Mouse (Mus musculus) Muller cell, postnatal 12 days (primary cell): Measurements from ENCODE around the gene Castor1.

Experiments used
- DNase-seq: peaks from one replicate; pipeline ENCODE4 v3.0.0-alpha.2; 2015; ENCODE audit errors: inconsistent ontology term

The Castor1 gene

GRCm38 (mm10) chr11:4235052-4235655 lies 17.1 kb downstream of the Castor1 start:
- DNase-seq, result no peak

- no peak for DNase-seq
These were observed 17.9 kb downstream of the Castor1 start, which contains the start of gene Osm for GRCm38 (mm10) chr11:4235665-4236545. Gene Osm, plus strand, starts transcription at chr11:4236420.

- DNase-seq, result no peak
These were observed 18.6 kb downstream of the Castor1 start for GRCm38 (mm10) chr11:4236546-4237067.

GRCm38 (mm10) chr11:4237389-4237912 lies 19.4 kb downstream of the Castor1 start:
- no peak for DNase-seq

GRCm38 (mm10) chr11:4238167-4238566 lies 20.1 kb downstream of the Castor1 start:
- DNase-seq, result no peak

- no peak for DNase-seq
These were observed 21.7 kb downstream of the Castor1 start for GRCm38 (mm10) chr11:4239691-4240090.

- no peak for DNase-seq
These were observed 22.1 kb downstream of the Castor1 start for GRCm38 (mm10) chr11:4240151-4240550.

GRCm38 (mm10) chr11:4241180-4241579 lies 23.2 kb downstream of the Castor1 start:
- no peak for DNase-seq

GRCm38 (mm10) chr11:4246126-4246525 lies 28.1 kb downstream of the Castor1 start:
- DNase-seq, result no peak

- no peak for DNase-seq
These were observed 28.6 kb downstream of the Castor1 start for GRCm38 (mm10) chr11:4246623-4247022.

GRCm38 (mm10) chr11:4247201-4247959 lies 29.4 kb downstream of the Castor1 start:
- no peak for DNase-seq

GRCm38 (mm10) chr11:4249151-4249550 lies 31.1 kb downstream of the Castor1 start:
- DNase-seq, result no peak

GRCm38 (mm10) chr11:4250290-4250689 lies 32.3 kb downstream of the Castor1 start:
- DNase-seq, result no peak

- DNase-seq, result no peak
These were observed 33.4 kb downstream of the Castor1 start for GRCm38 (mm10) chr11:4251376-4251775.

GRCm38 (mm10) chr11:4252886-4253285 lies 34.9 kb downstream of the Castor1 start:
- no peak for DNase-seq

- DNase-seq, result no peak
These were observed 39.0 kb downstream of the Castor1 start, which contains the start of gene Lif for GRCm38 (mm10) chr11:4256846-4257607. Gene Lif, plus strand, starts transcription at chr11:4257557.

GRCm38 (mm10) chr11:4257756-4258155 lies 39.7 kb downstream of the Castor1 start:
- DNase-seq, result no peak

- DNase-seq, result peak; percentile 78
These were observed 40.6 kb downstream of the Castor1 start for GRCm38 (mm10) chr11:4258657-4259082.

- DNase-seq, result peak; percentile 85
These were observed 42.6 kb downstream of the Castor1 start for GRCm38 (mm10) chr11:4260463-4261187.

GRCm38 (mm10) chr11:4261188-4261494 lies 43.1 kb downstream of the Castor1 start:
- DNase-seq, result peak; percentile 64
